Mouse (Mus musculus) spleen, adult 18-20 months (tissue): ENCODE measurements at regions not wholly inside any gene's neighbourhood (a gene's known extent, or its start where the extent isn't known, plus 50 kb on each side); places are given as distances from the start of the nearest gene placed in this dataset.

ENCODE experiments used
- DNase-seq, 2 experiments: peaks; one replicate each; pipeline ENCODE4 v3.0.0; 2022; ENCODE audit warnings: mixed read lengths in 2 of 2

- DNase-seq: no peak
These were observed 186.6 kb upstream of the Hes1 start for GRCm38 (mm10) chr16:29877372-29878123.

- DNase-seq: no peak
These were observed 184.5 kb upstream of the Hes1 start for GRCm38 (mm10) chr16:29879665-29880064.

DNA sequence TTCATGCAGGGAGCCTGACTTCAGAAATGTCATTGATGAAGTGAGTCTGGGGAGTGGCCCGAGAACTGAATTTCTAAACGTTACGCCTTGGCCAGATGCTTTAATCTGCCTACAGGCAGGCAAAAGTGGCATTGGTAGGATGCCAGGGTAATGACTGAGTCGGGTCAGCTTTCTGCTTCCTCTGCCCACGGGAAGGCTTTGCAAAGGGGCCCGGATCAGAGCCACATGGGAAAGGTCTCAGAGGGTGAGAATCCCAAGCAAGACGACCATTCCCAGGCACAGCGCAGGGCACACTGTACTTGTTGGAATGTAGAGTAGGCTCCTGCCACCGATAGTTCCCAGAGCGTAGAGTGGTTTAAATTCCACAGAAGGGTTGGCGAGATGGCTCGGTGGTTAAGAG lies 182.7 kb upstream of the Hes1 start:
- no peak for DNase-seq

- DNase-seq: no peak
These were observed 181.8 kb upstream of the Hes1 start for GRCm38 (mm10) chr16:29882226-29882972.

DNA sequence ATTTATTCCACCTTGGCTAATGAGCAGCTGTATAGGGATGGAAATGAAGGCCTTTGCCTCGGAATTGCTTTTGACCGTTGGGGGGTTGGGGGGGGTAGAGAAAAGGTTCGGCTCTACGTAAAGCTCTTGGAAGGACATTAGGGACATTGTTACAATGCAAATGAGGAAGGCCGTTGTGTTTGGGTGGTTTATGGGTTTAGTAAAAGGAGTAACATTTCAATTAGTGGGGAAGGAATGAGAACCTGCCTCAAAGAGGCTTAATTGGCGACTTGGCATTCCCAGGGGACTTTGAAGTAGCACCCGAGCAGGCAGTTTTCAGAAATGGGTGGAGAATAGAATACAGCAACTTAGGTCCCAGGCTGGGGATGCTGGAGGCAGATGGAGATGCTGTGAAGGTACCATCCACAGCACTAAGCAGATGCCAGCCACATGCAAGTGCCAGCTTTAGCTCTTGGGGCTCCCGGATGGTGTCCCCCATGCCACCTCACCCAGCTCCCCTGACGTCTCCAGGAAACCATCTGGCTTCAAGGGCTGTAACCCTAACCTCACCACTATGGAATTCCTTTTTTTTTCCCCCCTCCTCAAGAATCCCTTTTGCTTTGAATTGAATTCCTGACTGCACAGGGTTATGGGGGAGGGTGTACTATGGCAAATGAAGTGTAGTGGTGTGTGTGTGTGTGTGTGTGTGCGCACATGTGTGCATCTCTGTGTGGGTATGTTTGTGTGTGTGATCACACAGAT lies 180.8 kb upstream of the Hes1 start:
- no peak for DNase-seq

DNA sequence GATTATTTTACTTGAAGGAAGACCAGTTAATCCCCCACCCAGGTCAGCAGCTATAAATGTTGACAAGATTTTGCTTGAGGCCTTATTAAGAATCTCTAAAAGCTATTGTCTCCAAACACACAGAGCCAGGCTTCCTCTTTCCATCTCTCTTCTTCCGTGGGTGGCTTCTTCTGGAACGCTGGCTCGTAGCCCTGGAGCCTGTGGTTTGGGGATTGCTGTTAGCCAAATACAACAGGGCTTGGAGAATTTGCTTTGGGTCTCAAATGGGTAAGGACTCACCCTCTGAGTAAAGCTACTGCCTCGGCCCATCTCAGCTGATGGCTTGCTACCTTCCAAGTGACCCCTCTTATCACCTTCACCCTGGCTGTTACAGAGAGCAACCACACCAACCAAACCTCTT lies 179.3 kb upstream of the Hes1 start:
- no peak for DNase-seq

DNA sequence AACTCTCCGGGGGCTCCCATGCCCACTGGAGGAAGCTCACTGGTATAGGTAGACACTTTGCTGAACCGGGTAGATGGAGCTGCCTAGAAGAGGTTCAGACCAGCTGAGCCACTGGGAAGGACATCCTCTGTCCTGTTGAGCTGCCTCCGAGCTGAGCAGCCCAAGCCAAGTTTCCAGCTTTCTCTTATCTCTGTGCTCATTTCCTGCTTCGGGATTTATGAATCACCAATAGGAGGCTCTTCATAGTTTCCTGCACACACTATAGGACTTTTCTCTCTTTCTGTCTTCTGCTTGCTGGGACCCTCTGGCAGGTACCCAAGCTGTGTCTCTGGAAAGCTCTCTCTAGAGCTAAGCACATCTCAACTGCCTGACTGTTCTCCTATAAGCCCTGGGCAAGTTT lies 177.4 kb upstream of the Hes1 start:
- DNase-seq: no peak

GRCm38 (mm10) chr16:29889346-29889745 lies 174.8 kb upstream of the Hes1 start:
- DNase-seq: no peak

- DNase-seq: no peak
These were observed 172.7 kb upstream of the Hes1 start for GRCm38 (mm10) chr16:29891472-29891871.

- DNase-seq: no peak
These were observed 170.0 kb upstream of the Hes1 start for GRCm38 (mm10) chr16:29893871-29894828.

DNA sequence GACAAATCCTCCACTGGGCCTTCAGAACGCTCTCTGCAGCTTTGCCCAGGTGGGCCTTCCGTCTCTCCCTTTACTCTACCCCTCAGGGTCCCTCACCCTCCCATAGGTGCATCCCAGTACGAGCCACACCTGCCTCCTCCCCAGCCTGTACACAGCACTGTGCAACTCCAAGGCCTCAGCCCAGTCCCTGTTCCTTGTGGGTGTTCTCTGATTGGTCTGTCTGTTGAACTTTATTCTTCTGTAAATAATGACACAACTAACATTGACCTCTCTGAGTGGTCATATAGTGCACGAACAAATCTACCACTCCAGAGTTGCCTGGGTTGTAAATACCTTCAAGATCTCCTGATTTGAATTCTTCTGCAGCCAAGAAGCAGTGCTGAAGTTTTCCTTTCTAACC lies 167.8 kb upstream of the Hes1 start:
- no peak for DNase-seq

GRCm38 (mm10) chr16:29903510-29903909 lies 160.7 kb upstream of the Hes1 start:
- no peak for DNase-seq

DNA sequence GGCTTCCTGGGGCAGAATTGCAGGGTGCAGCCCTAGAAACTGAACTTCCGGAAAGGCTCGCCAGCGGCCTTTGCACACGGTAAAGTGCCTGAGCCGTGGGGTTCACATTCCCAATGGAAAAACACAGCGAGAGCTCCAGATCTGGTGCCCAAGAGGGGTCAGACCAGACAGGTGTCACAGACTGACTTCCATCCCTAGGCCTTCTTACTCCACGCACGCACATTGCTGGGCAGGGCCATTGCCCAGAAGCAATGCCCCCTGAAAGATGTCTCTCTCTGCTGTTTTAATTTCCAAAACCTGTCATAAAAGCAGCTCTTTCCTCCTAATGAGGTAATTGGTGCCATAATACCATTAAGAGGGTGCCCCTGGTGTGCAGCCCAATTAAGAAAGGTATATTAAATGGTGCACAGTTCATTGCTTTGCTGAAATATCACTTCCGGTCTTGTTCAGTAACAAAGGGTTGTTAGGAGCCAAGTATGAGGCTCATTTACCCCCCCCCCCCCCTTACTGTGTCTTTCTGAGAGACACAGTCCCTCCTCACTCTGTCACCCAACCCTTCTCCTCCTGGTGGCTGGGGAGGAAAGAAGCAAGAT lies 159.9 kb upstream of the Hes1 start:
- DNase-seq: no peak

DNA sequence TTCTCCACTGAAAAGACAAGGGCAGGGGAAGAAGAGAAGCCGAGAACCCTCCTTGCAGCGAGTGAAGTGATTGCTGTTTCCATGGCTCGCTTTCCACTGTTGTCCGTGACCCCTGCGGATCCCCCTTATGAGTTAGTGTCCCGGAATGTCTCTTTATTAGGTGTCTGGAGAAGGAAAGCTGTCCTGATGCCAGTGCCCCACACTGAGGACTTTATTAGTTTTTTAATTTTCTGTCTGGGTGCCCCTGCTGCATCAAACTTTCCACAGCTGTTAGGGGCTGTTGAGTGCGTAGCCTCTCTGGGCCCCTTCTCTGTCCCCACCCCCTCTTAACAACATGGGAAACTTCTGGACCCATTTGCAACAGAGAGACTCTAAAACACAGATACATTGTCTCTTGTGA lies 156.9 kb upstream of the Hes1 start:
- no peak for DNase-seq

GRCm38 (mm10) chr16:29908031-29908430 lies 156.2 kb upstream of the Hes1 start:
- no peak for DNase-seq

DNA sequence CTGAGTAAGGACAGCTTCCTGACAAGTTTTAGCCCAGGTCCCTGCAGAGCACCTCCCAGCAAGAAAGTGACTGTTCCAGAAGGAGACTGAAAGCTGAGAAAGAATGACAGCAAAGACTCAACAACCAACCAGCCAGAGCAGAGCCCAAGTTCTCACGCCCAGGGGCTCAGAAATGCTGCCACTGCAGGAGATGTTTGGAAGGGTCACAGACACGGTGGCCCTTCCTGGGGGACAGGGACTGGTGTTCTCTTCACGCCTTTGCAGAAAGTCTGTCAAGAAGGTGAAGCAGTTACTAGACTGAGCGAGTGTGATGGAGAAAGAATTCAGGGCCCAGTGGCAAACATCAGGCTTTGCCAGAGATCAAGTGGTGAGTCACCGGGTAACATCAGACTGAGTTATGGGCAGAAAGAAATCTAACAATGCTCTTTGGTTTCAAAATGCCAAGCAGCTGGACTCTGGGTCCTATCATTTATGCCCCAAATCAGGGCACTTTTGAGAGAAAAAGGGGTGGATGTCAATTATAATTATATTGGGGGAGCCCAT lies 154.2 kb upstream of the Hes1 start:
- DNase-seq: no peak

- no peak for DNase-seq
These were observed 153.0 kb upstream of the Hes1 start for GRCm38 (mm10) chr16:29911164-29911571.

DNA sequence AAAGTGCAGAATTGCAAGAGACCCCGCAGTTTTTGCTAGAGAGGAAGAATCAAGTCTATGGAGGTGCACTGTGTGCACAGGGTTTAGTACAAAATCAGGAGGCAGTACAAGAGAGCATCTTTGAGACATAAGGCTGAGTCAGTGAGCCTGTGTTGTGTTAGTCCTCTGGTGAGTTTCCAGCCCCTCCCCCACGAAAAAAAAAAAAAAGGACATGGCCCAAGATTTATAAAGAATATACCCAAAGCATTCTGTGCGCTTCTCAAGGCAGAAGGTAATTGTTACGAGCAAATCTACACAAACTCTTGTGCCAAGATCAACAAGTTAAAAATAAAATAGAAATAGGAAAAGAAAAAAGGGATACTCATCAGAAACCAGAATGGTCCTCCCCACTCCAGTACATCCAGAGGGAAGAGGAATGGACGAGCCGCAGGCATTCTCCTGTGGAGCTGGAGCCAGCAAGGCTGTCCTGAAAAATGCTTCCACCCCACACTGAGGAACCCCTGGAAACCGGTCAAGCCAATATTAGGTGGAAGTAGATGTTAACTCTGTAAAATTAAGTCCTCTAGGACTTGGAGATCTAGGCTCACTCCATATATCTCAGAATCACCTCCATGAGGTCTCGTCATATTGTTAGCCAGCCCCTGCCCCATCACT lies 150.7 kb upstream of the Hes1 start:
- DNase-seq: no peak

DNA sequence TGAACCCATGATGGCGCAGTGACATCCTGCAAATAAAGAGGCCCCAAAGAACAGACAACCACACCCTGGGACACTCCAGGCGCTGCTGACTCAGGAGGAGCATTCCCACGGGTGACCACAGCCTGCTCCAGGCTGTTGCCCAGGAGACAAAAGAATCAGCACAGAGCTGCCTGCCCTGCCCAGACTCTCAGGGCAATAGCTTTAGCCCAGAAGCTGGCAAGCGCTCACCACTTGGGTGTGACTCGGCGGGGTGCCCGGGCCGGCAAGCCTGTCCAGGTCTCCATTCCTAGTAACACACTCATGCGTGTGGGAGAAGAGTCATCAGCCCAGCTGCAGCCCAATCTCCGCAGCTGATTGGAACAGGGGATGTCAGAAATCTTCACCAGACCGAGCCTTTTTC lies 148.8 kb upstream of the Hes1 start:
- DNase-seq: no peak

- no peak for DNase-seq
These were observed 146.2 kb upstream of the Hes1 start for GRCm38 (mm10) chr16:29917989-29918388.

DNA sequence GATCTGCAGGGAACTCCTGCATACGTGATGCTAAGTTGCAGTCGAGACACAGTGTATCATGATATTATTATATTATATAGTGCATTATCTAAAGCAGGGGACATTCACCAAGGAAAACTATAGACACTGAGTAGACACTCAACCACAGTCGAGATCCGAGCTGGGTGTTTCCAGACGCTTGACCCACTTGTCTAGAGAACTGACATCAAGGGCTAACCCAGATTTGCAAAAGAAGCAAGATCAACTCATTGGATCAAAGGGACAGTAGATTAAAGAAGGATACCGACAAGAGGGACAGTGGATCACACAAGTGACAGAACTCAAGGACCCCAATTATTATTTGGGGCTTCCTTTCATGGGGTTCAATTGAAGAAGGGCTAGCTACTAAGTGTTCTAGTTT lies 145.8 kb upstream of the Hes1 start:
- DNase-seq: no peak
